Mouse (Mus musculus) forebrain, embryonic 12.5 days (tissue): Measurements from ENCODE around the gene Nup133. TPM values are rescaled to one million over a fixed set of nuclear protein-coding genes. Genes with fewer than 3 reads are reported as not detected.
"Not testable (repeated sequence)": the region's sequence is repeated elsewhere in the genome, so short reads cannot be mapped to it uniquely, and the experiment has no call there.

ENCODE experiments used
- ATAC-seq: fragments of 200-750 bp; cut with Nextera tagmentation; 2 replicates; pipeline ENCODE4 v1.8.0; 2017; ENCODE audit warnings: moderate TSS enrichment; ENCODE audit not compliant: low FRiP score
- H3K27ac ChIP-seq: fragments of 300-500 bp; sonication (generic); 2 replicates; pipeline ENCODE4 v1.5.1; 2016; ENCODE audit warnings: mild to moderate bottlenecking
- H3K27me3 ChIP-seq: fragments of 300-500 bp; sonication (generic); 2 replicates; pipeline ENCODE4 v1.6.1; 2016; ENCODE audit warnings: mild to moderate bottlenecking
- H3K36me3 ChIP-seq: fragments of 300-500 bp; sonication (generic); replicated peaks from 2 replicates; pipeline ENCODE4 v1.6.1; 2016; ENCODE audit warnings: mild to moderate bottlenecking
- H3K4me1 ChIP-seq: fragments of 300-500 bp; sonication (generic); 2 replicates; pipeline ENCODE4 v1.6.1; 2016
- H3K4me2 ChIP-seq: fragments of 300-500 bp; sonication (generic); 2 replicates; pipeline ENCODE4 v1.6.1; 2016; ENCODE audit warnings: mild to moderate bottlenecking, moderate library complexity
- H3K4me3 ChIP-seq: fragments of 300-500 bp; sonication (generic); replicated peaks from 2 replicates; pipeline ENCODE4 v1.5.1; 2016; ENCODE audit warnings: mild to moderate bottlenecking
- H3K9ac ChIP-seq: fragments of 300-500 bp; sonication (generic); 2 replicates; pipeline ENCODE4 v1.6.1; 2016; ENCODE audit warnings: mild to moderate bottlenecking
- H3K9me3 ChIP-seq: fragments of 300-500 bp; sonication (generic); 2 replicates; pipeline ENCODE4 v1.6.1; 2016
- WGBS: fragments of 180-500 bp; shearing (Covaris S2); methylation state at CpG from one replicate; pipeline ENCODE4 v1.1.7; 2016; 5-methylcytosine and 5-hydroxymethylcytosine counted together
- polyA plus RNA-seq: library from polyadenylated mRNA; unstranded; fragments of >200 nt; fragmentation: Nextera tagmentation; extraction: Ambion mirVana; gene quantifications from 2 replicates; pipeline ENCODE4 v1.2.1, GENCODE M21; 2016

The Nup133 gene
- polyA plus RNA-seq, 1 experiment from 2014 or later = 50.3 TPM

DNA sequence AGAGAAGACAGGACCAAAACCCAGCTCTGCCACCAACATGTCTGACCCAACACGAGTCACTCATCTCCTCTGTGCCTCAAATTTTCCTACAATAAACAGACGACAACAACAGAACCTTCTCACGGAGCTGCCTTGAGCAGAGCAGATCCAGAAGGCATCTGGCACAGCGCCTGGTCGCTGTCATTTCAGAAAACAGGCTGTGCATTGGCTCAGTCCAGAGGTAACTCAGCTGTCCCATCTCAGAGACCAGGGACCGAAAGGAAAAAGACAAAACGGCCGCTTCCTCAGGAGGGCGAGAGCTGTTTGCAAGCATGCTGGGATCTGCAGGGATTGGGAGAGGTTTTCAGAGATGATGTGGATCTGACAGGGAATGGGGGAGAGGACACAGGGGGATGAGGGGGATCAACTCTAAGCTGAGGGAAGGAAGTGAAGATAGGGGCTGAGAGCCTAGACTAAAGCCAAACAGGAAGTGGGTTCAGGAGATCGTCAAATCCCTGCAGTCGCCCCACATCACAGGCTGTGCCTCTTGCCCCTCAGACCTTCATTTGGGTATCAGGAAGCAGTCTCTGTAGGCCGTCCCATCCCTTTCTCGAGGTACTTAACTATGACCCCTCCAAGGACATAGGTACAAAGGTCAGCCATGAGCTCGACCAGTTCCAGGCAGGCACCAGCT is 29.2 kb upstream of the Nup133 start:
- no peak for ATAC-seq
- Histone ChIP-seq H3K9ac (no peak overlapping the region), H3K27ac (no peak overlapping the region), H3K27me3 (peaks cover 4% of the 10 kb centered on the region; the same call in 1 of the 2 replicates), H3K4me1 (peaks cover 17% of the 10 kb centered on the region; the same call in 1 of the 2 replicates), H3K4me2 (no peak overlapping the region), H3K9me3 (no peaks in the 10 kb centered on the region), H3K4me3 (no peak overlapping the region), H3K36me3 (no peaks in the 10 kb centered on the region)
- 80% methylated on average over 14 of the region's 14 CpGs for whole genome bisulfite sequencing

DNA sequence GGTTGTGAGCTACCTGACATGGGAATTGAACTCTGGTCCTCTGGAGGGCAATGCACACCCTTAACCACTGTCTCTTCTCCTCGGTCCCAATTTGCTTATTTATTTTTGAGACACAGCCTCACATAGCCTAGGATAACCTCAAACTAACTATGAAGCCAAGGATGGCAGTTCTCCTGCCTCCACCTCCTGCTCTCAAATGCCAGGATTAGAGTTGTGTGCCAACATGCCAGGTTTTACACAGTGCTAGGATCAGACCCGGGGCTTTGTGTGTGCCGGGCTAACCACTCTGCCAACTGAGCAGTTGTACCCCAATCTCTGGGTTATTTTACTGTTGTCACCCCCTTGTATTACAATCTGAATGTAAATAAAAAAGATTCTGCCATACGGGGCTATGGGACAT is 28.4 kb upstream of the Nup133 start:
- Histone ChIP-seq H3K36me3 (no peaks in the 10 kb centered on the region), H3K9ac (no peak overlapping the region), H3K27ac (no peak overlapping the region), H3K4me1 (peaks cover 14% of the 10 kb centered on the region; the same call in 1 of the 2 replicates), H3K27me3 (peaks cover 4% of the 10 kb centered on the region; the same call in 1 of the 2 replicates), H3K4me2 (no peak overlapping the region), H3K4me3 (no peak overlapping the region), H3K9me3 (no peaks in the 10 kb centered on the region)
- ATAC-seq = no peak
- 93% methylated on average over 4 of the region's 4 CpGs for WGBS

GRCm38 (mm10) chr8:123973495-123973894 is 24.4 kb upstream of the Nup133 start:
- H3K36me3 ChIP-seq = no peaks in the 10 kb centered on the region
- H3K9me3 ChIP-seq = no peaks in the 10 kb centered on the region
- no peaks in the 10 kb centered on the region for H3K4me1 ChIP-seq
- no peak for ATAC-seq
- H3K27me3 ChIP-seq = no peaks in the 10 kb centered on the region
- H3K4me3 ChIP-seq = no peak overlapping the region
- H3K27ac ChIP-seq = no peak overlapping the region
- 88% methylated on average over 1 of the region's 1 CpGs for WGBS
- H3K4me2 ChIP-seq = no peak overlapping the region
- H3K9ac ChIP-seq = no peak overlapping the region

DNA sequence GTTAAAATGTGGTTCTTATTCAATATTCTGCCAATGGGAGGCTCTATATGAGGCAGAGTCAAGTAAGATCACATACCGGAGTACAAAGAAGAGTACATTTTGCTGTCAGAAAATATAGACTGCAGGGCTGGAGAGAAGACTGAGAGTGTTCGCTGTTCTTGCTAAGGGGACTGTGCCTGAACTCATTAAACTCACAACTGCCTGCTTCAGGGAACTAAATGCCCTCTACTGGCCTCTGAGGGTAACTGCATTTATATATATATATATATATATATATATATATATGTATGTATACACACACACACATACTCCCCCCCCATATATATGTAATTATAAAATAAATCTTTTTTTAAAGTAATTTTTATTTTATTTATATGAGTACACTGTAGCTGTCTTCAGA is 17.8 kb upstream of the Nup133 start:
- Histone ChIP-seq H3K27me3 (no peaks in the 10 kb centered on the region), H3K27ac (no peak overlapping the region), H3K9ac (no peak overlapping the region), H3K9me3 (no peaks in the 10 kb centered on the region), H3K4me3 (no peak overlapping the region), H3K36me3 (peaks cover 3% of the 10 kb centered on the region; the same call in 1 of the 2 replicates), H3K4me1 (no peaks in the 10 kb centered on the region), H3K4me2 (no peak overlapping the region)
- WGBS = 68% methylated on average over 2 of the region's 2 CpGs
- ATAC-seq = no peak

DNA sequence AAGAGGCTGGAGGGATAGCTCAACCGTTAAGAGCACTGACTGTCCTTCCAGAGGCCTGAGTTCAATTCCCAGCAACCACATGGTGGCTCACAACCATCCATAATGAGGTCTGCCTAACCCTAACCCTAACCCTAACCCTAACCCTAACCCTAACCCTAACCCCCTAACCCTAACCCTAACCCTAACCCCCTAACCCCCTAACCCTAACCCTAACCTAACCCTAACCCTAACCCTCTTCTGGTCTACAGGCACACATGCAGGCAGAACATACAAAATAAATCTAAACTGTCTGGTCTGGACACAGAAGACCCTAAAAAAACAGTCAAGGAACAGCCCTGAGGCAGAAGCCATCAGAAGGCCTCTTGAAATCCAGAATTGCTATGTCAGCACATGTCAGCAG is 12.3 kb upstream of the Nup133 start:
- Histone ChIP-seq H3K27me3 (no peaks in the 10 kb centered on the region), H3K4me1 (no peaks in the 10 kb centered on the region), H3K9ac (no peak overlapping the region), H3K4me2 (no peak overlapping the region), H3K4me3 (no peak overlapping the region), H3K27ac (no peak overlapping the region), H3K36me3 (peaks cover 23% of the 10 kb centered on the region), H3K9me3 (no peaks in the 10 kb centered on the region)
- ATAC-seq = no peak
- 76% methylated on average over 1 of the region's 1 CpGs for WGBS

- H3K27ac ChIP-seq, H3K9me3 ChIP-seq, H3K9ac ChIP-seq, ATAC-seq, H3K4me1 ChIP-seq, H3K4me3 ChIP-seq, H3K4me2 ChIP-seq, H3K27me3 ChIP-seq: not testable (repeated sequence)
- H3K36me3 ChIP-seq = peaks cover 23% of the 10 kb centered on the region
- WGBS = 93% methylated on average over 5 of the region's 5 CpGs
Observed at GRCm38 (mm10) chr8:123960556-123960955, 11.5 kb upstream of the Nup133 start.

DNA sequence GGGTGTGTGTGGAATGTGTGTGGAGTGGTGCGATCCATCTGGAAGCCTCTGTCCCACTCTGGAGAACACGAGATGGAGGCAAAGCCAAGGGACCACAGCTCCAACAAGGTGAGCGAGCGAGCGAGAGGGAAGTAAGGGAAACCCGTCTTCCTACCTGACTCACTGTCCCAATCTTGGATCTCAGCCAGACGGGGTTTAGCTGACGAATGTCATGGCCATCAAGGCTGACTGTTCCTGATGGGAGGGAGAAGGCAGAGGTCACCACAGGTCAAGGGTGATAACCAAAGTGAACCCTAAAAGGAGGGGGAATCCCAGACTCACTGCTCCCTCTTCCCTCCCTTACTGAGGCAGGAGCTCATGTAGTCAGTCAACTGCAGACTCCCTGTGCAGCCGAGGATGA is 11.0 kb upstream of the Nup133 start:
- Histone ChIP-seq H3K9ac (no peak overlapping the region), H3K4me1 (no peaks in the 10 kb centered on the region), H3K4me2 (no peak overlapping the region), H3K36me3 (peaks cover 23% of the 10 kb centered on the region), H3K9me3 (no peaks in the 10 kb centered on the region), H3K27me3 (no peaks in the 10 kb centered on the region), H3K4me3 (no peak overlapping the region), H3K27ac (no peak overlapping the region)
- no peak for ATAC-seq
- 87% methylated on average over 9 of the region's 9 CpGs for WGBS

- no peak overlapping the region for H3K4me2 ChIP-seq
- H3K9me3 ChIP-seq = no peaks in the 10 kb centered on the region
- no peak overlapping the region for H3K27ac ChIP-seq
- no peak overlapping the region for H3K9ac ChIP-seq
- H3K27me3 ChIP-seq = no peaks in the 10 kb centered on the region
- no peak for ATAC-seq
- no peak overlapping the region for H3K4me3 ChIP-seq
- WGBS = 92% methylated on average over 6 of the region's 6 CpGs
- no peaks in the 10 kb centered on the region for H3K4me1 ChIP-seq
- H3K36me3 ChIP-seq = peaks cover 27% of the 10 kb centered on the region
Observed at GRCm38 (mm10) chr8:123959473-123959872, 10.4 kb upstream of the Nup133 start.

DNA sequence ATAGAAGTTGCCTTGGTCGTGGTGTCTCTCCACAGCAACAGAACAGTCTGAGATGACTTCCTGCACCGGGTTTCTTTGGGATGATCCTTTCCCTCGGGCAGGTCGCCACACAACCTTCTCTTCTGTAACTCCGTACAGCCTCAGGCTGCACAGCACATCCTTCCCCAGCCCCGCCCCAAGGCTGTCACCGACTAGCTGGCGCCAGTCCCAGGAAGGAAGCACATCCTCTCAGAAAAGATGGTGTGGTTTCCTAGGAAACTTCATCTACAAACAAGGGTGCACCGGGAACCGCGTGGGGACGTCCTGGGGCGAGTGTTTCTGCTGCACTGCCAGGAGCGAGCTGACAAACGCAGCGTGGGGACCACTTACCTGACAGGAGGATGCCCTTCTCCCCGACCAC is 9.1 kb upstream of the Nup133 start:
- 87% methylated on average over 17 of the region's 17 CpGs for WGBS

DNA sequence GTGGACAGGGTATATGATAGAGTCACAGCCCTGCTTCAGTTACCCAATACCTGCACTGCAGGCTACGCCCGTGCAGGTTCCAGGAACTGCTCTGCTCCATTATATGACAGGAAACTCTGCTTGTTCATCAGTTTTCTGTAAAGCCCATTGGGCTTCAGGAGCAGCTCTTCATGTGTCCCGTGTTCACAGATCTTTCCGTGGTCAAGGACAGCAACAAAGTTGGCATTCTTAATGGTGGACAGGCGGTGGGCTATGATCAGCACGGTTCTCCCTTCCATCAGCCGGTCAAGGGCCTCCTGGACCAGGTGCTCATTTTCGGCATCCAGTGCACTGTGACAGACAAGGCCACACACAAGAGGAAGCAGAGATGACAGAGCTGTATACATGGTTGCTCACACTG is 5.2 kb upstream of the Nup133 start:
- 92% methylated on average over 8 of the region's 8 CpGs for WGBS
- H3K9ac ChIP-seq = no peak overlapping the region

More for the DNA sequence above, 9.1 kb upstream of the Nup133 start:
- Histone ChIP-seq H3K27ac (no peak overlapping the region), H3K4me2 (no peak overlapping the region), H3K9me3 (no peaks in the 10 kb centered on the region), H3K4me3 (no peak overlapping the region), H3K27me3 (no peaks in the 10 kb centered on the region), H3K4me1 (no peaks in the 10 kb centered on the region), H3K9ac (no peak overlapping the region), H3K36me3 (peaks cover 31% of the 10 kb centered on the region)
- no peak for ATAC-seq

GRCm38 (mm10) chr8:123953686-123954085 is 4.6 kb upstream of the Nup133 start:
- no peak overlapping the region for H3K4me2 ChIP-seq
- H3K9me3 ChIP-seq = no peaks in the 10 kb centered on the region
- H3K27me3 ChIP-seq = no peaks in the 10 kb centered on the region
- no peak overlapping the region for H3K27ac ChIP-seq
- 89% methylated on average over 8 of the region's 8 CpGs for WGBS
- peaks cover 7% of the 10 kb centered on the region for H3K4me1 ChIP-seq
- H3K36me3 ChIP-seq = peaks cover 22% of the 10 kb centered on the region
- ATAC-seq = no peak
- H3K9ac ChIP-seq = no peak overlapping the region
- no peak overlapping the region for H3K4me3 ChIP-seq

More for the DNA sequence above, 5.2 kb upstream of the Nup133 start:
- no peak for ATAC-seq
- Histone ChIP-seq H3K4me1 (peaks cover 7% of the 10 kb centered on the region), H3K4me2 (no peak overlapping the region), H3K27me3 (no peaks in the 10 kb centered on the region), H3K36me3 (peaks cover 25% of the 10 kb centered on the region), H3K9me3 (no peaks in the 10 kb centered on the region), H3K27ac (no peak overlapping the region), H3K4me3 (no peak overlapping the region)

- Histone ChIP-seq H3K27me3 (no peaks in the 10 kb centered on the region), H3K4me3 (peak overlapping the region; percentile 98), H3K4me2 (peak overlapping the region; percentile 98), H3K9me3 (no peaks in the 10 kb centered on the region), H3K9ac (peak overlapping the region; percentile 82), H3K27ac (peak overlapping the region; percentile 78; the same call in 1 of the 2 replicates), H3K4me1 (peaks cover 15% of the 10 kb centered on the region), H3K36me3 (peaks cover 22% of the 10 kb centered on the region)
- no peak for ATAC-seq
- WGBS = 33% methylated on average over 10 of the region's 10 CpGs
Observed at GRCm38 (mm10) chr8:123950077-123950802, 1.2 kb upstream of the Nup133 start.

GRCm38 (mm10) chr8:123949686-123949986 is 571 bp upstream of the Nup133 start:
- H3K4me2 ChIP-seq = peak overlapping the region; percentile 98
- no peaks in the 10 kb centered on the region for H3K27me3 ChIP-seq
- WGBS = 5% methylated on average over 10 of the region's 10 CpGs
- ATAC-seq = peak; percentile 52; the same call in 1 of the 2 replicates
- H3K4me3 ChIP-seq = peak overlapping the region; percentile 98
- peak overlapping the region; percentile 82 for H3K9ac ChIP-seq
- H3K36me3 ChIP-seq = peaks cover 25% of the 10 kb centered on the region
- H3K4me1 ChIP-seq = peaks cover 15% of the 10 kb centered on the region
- no peaks in the 10 kb centered on the region for H3K9me3 ChIP-seq
- peak overlapping the region; percentile 78 for H3K27ac ChIP-seq
